Mouse (Mus musculus): Measurements from ENCODE around the gene Filip1.
"Not testable (repeated sequence)": the region's sequence is repeated elsewhere in the genome, so short reads cannot be mapped to it uniquely, and the experiment has no call there.

Gene Filip1

GRCm38 (mm10) chr9:80012751-80013150, at the start of gene Filip1:
Gene Filip1 (minus strand): TSS chr9:80012851.
- no peak for DNase-seq

DNA sequence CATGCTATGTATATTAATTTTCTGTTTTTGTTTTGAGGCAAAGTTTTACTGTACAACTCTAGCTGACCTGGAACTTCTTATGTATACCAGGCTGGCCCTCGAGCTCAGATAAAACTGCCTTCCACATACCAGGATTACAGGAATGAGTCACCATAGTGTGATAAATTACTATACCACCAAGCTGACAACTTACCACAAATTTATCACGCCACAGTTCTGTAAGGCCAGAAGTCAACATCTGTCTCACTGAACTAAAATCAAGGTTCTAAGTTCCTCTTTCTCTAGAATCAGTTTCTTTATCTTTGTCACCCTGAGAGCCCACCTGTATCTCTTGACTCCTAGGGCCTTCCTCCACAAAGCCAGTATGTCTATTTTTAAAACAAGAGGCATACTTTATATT, 45.0 kb upstream of the Filip1 start:
- DNase-seq = no peak

GRCm38 (mm10) chr9:80052951-80053350, 40.3 kb upstream of the Filip1 start:
- DNase-seq = no peak

DNA sequence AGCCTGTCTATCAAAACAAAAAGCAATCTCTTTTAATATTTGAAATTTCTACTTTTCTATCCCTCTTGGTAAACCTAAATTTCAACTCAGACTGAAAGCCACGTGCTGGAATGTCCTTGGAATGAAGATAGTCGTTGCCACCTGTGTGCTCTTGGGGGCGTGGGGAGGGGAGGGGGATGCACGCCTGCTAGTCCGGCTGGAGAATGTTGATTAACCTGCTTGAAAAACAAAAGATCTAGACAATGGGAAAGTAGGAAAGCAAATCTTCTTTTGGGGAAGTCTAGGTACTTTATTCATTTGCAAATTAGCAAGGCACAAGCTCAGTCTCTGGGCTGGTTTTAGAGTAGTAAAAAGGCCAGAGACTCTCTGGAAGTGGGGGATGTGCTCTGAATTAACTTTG, 36.6 kb upstream of the Filip1 start:
- DNase-seq = not testable (repeated sequence)

GRCm38 (mm10) chr9:80044301-80044700, 31.6 kb upstream of the Filip1 start:
- not testable (repeated sequence) for DNase-seq

- DNase-seq = no peak
Observed at GRCm38 (mm10) chr9:80039296-80039815, 26.7 kb upstream of the Filip1 start.

DNA sequence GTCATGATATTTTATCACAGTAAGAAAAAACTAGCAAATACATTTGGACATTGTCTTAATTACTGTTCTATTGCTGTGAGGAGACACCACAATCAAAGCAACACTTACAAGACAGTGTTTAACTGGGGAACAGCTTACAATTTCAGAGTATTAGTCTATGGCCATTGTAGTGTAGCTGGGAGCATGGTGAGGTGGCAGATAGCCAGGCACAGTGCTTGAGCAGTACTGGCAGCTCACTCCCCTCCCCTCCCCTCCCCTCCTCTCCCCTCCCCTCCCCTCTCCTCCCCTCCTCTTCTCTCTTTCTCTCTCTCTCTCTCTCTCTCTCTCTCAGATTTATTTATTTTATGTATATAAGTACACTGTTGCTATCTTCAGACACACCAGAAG, 25.3 kb upstream of the Filip1 start:
- no peak for DNase-seq

GRCm38 (mm10) chr9:80037262-80037996, 24.8 kb upstream of the Filip1 start:
- DNase-seq = no peak

- no peak for DNase-seq
Observed at GRCm38 (mm10) chr9:80026581-80027021, 13.9 kb upstream of the Filip1 start.

DNA sequence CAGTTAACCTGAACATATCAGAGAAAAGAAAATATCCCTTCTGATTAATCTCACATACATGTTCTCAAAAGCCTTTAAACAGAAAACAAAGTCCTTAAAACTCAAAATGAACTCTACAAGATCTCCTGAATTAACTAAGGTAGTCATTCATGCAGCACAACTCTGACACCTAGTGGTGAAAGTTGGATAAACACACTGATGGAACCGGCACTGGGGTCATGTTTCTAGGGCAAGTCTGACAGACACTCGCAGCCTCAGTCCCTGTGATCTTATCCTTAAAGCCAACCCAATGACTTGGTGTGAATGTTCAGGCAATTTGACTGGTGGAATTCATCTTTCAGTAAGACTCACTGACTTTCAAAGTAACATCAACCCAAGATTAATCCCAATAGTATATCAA, 13.4 kb upstream of the Filip1 start:
- peak; percentile 30 for DNase-seq

- DNase-seq = not testable (repeated sequence)
Observed at GRCm38 (mm10) chr9:80025347-80025746, 12.7 kb upstream of the Filip1 start.

- no peak for DNase-seq
Observed at GRCm38 (mm10) chr9:80022821-80023220, 10.2 kb upstream of the Filip1 start.

GRCm38 (mm10) chr9:80021648-80022047, 9.0 kb upstream of the Filip1 start:
- no peak for DNase-seq

GRCm38 (mm10) chr9:80020429-80020828, 7.8 kb upstream of the Filip1 start:
- no peak for DNase-seq

DNA sequence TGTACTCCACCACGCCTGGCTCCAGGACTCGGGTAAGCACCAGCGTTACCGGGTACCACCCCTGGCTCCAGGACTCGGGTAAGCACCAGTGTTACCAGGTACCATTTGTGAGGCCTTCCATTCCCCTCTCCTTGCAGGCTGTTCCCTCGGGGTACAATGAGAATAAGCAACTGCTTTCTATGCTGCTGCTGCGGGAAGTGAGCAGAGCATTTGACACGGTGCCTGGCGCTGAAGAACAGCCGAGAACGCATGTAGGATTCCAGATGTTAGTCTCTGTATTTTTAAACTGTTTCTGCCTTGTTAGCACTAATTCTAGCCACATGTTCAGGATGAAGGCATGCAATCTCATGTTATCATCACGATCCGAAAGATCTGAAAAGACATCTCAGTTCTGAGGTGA, 635 bp downstream of the Filip1 start:
- DNase-seq = no peak

DNA sequence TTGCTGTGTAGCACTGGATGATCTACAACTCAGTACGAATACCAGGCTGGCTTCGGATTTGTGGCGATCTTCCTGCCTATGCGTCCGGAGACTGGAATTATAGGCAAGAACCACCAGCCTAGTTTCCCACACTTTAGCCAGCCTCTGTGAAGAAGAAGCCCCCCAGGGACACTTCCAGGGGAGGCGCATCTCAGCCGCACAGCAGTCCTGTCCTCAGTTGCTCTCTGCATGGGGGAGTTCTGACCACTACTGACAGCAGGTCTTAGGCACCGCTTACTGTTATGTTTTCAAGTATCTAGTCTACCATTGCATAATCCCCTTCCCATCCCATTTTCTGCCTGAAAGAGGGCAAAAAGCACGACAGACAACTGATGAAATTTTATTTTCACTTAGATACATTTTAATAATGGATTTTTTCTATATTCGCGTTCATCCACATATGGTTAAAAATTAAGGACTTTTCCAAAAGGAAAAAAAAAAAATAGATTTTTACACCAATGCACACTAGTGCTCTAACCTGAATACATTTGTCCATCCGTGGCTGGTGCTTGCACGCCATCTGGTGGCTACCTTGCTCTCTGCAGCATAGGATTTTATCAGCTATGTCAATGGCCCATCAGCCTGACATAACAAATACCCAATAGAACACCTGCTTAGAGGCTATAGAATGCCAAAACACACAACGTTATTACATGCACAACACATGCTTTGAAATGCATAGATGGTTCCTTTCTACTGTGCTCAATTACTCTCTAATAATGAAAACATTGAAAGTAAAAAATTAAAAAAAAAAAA, 10.1 kb downstream of the Filip1 start:
- peak; percentile 54 for DNase-seq

DNA sequence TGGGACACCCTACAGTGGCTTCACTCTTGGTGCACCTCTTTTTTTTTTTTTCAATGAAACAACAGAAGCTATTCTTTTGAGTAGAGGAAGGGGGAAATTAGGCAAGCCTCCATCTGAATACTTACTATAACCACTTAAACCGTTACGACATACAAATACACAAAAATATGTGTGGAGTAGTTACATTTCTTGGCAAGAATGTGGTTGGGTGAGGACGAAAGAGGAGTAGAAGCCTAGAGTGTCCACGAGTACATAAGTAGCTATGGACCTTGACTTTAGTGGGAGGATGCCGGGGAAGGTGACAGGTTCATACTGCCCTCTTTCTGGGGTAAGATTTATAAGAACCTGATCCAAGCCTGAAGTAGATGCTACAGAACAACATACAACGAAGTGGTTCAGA, 15.4 kb downstream of the Filip1 start:
- no peak for DNase-seq

- DNase-seq = no peak
Observed at GRCm38 (mm10) chr9:79994296-79994695, 18.4 kb downstream of the Filip1 start.

DNA sequence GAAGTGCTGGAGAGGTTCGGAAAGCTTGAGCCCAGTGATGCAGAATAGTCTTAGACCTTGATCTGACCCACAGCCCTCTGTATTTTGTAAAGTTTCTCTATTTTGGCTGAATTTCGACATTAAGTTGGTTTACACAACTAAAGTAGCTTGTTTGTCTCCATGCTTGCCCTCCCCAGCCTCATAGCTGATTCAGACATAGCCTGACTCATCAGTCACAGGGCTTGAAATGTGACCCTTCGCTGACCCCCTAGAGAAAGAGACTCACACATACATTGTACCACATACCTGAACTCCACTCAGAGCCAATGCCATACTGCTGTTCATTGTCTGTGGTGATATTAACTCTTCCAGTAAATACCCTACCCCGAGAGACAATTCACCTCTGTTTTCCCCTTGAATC, 19.6 kb downstream of the Filip1 start:
- no peak for DNase-seq

DNA sequence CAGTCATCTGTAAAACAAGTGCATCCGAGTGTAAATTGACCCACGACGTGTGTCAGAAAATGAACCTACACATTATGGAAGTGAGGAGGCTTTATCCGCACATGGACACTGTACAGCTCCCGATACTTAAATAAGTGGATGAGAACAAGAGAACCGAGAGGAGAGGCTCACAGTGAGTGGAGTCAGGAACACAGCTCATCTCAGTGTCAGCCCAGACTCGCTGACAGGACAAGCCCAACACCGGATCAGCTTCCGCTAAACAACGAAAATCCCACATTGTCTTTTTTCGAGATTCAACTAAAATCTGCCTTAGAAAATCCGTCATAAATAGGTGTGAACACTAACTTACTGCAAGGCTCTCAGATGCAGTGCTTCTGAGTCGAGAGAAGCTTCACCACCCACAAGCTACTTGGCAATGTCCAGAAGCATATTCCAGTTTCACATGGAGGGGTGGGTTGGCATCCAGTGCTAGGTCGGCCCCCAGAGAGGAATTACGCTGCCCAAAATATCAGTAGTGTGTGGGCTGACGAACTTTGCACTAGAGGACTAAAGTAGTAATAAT, 22.1 kb downstream of the Filip1 start:
- DNase-seq = no peak

DNA sequence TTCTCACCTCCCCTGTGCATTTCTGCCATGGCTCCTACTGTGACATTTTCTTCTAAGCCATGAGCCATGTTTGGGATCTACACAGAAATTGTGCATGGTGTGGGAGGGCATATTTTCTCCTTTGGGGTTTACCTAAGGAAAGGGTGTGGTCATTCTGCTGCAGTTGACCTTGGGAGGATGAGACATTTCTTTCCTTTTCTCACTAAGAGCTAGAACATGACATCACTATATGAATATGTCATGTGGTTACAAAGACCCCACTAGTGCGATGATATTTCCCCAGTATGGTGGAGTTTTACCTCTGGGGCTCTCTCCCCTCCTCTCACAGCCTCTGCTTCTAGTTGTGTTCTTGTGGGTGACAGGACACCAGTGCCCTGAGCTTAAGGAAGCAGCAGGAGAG, 22.9 kb downstream of the Filip1 start:
- no peak for DNase-seq

- DNase-seq = no peak
Observed at GRCm38 (mm10) chr9:79989061-79989460, 23.6 kb downstream of the Filip1 start.

DNA sequence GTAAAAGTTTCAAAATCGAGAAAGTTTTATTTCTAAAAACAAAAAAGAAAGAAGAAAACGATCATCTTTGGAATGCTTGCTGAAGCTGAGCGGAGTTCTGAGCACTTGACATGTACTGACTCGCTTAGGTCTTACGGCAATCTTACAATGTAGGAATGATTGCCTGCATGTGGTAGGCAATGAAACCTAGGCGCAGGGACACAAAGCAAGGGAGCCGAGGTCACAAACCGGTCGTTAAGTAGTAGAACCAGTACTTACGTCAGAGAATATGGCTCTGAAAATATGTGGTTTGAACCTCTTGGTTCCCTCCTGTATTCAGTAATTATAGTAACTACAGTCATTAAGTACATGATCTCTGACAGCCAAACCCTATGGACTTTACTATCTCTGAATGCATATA, 29.4 kb downstream of the Filip1 start:
- DNase-seq = no peak

GRCm38 (mm10) chr9:79979274-79979673, 33.4 kb downstream of the Filip1 start:
- no peak for DNase-seq

Data from cerebellum, adult 8-10 months (tissue).